Mouse (Mus musculus) erythroblast, embryonic 14.5 days (primary cell): ENCODE results near the gene Efna5. TPM values are rescaled to one million over a fixed set of nuclear protein-coding genes. Genes with fewer than 3 reads are reported as not detected.

Experiments used
- H3K27me3 ChIP-seq: 2 replicates; pipeline ENCODE4 v1.6.1; 2012; ENCODE audit warnings: inconsistent platforms; ENCODE audit not compliant: control insufficient read depth
- H3K36me3 ChIP-seq: 2 replicates; pipeline ENCODE4 v1.6.1; 2012; ENCODE audit warnings: mild to moderate bottlenecking, inconsistent platforms; ENCODE audit not compliant: control insufficient read depth
- H3K4me1 ChIP-seq: 2 replicates; pipeline ENCODE4 v1.6.1; 2012; ENCODE audit warnings: inconsistent platforms; ENCODE audit not compliant: control insufficient read depth
- H3K4me3 ChIP-seq: replicated peaks from 2 replicates; pipeline ENCODE3; 2012; ENCODE audit warnings: moderate library complexity, mild to moderate bottlenecking, inconsistent platforms
- H3K9me3 ChIP-seq: 2 replicates; pipeline ENCODE4 v1.6.1; 2012; ENCODE audit warnings: low read length, inconsistent platforms, mixed read lengths; ENCODE audit not compliant: control insufficient read depth
- GATA1 ChIP-seq: IDR thresholded peaks from 2 replicates; pipeline ENCODE4 v1.6.1; 2012; ENCODE audit warnings: low read length, inconsistent platforms, mixed read lengths
- TAL1 ChIP-seq: IDR thresholded peaks from 3 replicates; pipeline ENCODE4 v1.6.1; 2012; ENCODE audit warnings: low read length, inconsistent platforms, mixed read lengths
- polyA plus RNA-seq: library from polyadenylated mRNA; stranded (reverse); fragments of >175 nt; gene quantifications from 2 replicates; pipeline ENCODE4 v1.2.3, GENCODE M21; 2012

Efna5 gene
- polyA plus RNA-seq, 1 experiment: not detected

DNA sequence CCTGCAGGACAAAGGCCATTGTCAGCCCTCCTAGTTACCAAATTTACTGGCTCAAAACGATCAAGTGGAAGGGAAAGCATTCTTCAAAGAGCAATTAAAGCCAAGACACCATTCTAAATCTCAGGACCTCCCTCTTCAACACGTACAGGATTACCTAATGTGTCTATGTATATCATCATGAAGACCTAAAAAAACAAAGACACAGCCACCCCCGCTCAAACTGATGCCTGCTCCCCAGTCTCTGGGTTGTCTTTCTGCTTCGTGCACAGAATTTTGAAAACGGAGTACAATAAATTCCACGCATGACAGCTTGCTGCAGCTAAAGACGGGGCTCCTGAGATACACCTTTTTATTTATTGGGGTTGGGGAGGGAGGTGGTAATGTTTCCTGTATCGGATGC is 133.7 kb downstream of the Efna5 start:
- TF ChIP-seq GATA1 (no peak), TAL1 (no peak)
- Histone ChIP-seq H3K36me3 (no peaks in the 10 kb centered on the region), H3K27me3 (no peaks in the 10 kb centered on the region; the same call in 1 of the 2 replicates), H3K4me1 (peaks cover 42% of the 10 kb centered on the region), H3K4me3 (no peak overlapping the region), H3K9me3 (no peaks in the 10 kb centered on the region)

DNA sequence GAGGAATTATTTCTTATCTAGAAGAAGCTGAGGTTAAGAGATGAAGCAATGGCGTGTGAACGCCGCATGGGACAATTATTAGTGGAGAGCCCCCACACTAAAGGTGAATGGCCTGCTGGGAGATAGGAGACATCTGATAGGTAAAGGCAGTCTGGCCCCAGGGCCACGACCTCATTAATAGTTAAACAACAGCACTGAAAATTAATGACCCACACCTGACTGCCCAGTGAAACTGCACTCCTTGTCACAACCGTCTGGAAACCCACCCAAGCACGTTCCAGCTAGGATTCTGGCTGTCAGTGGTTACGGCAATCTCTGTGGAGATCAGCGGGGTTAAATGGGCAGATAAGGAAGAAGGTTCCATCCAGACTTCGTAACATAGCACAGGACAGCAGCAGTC is 134.3 kb downstream of the Efna5 start:
- Histone ChIP-seq H3K9me3 (no peaks in the 10 kb centered on the region), H3K4me1 (peaks cover 37% of the 10 kb centered on the region), H3K27me3 (no peaks in the 10 kb centered on the region; the same call in 1 of the 2 replicates), H3K4me3 (no peak overlapping the region), H3K36me3 (no peaks in the 10 kb centered on the region)
- TF ChIP-seq GATA1 (no peak), TAL1 (no peak)

DNA sequence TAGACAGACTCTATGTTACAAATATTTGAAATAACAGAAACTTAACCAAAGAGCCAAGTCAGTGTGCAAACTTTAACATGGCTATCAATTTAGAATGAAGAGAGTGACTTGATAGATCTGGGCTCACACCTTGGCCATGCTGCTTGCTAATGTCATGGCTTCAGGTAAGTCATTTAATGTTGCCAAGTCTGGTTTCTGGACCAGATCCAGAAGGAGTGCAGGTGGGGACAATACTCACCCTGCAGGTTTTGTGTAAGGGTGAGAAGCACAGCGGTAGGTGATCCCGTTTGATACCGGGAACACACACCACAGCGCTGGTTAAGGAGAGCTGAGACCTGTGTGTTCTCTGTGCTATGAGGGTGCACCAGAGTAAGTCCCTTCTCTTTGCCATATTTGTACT is 135.8 kb downstream of the Efna5 start:
- H3K36me3 ChIP-seq: no peaks in the 10 kb centered on the region
- H3K4me3 ChIP-seq: no peak overlapping the region
- no peaks in the 10 kb centered on the region; the same call in 1 of the 2 replicates for H3K27me3 ChIP-seq
- H3K4me1 ChIP-seq: peaks cover 24% of the 10 kb centered on the region
- no peaks in the 10 kb centered on the region for H3K9me3 ChIP-seq
- TF ChIP-seq GATA1 (no peak), TAL1 (no peak)

DNA sequence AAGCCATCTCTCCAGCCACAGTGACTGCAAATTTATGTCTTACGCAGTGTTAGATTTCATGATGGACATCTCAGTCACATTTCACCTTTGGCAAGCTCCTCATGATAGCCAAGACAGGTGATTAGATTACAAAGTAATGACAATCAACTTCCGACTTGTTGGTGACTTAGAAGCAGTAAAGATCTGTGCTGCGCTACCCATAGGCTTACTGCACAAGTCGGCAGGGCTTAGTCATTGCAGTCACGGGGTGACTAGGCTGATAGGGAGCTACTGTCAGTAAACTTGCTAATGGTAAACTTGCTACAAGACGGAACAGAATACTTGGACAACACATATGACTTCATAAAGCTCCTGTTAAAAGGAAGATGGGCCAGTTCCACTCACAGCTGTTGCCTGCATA is 136.9 kb downstream of the Efna5 start:
- H3K4me3 ChIP-seq: no peak overlapping the region
- no peaks in the 10 kb centered on the region for H3K9me3 ChIP-seq
- H3K4me1 ChIP-seq: peaks cover 15% of the 10 kb centered on the region
- no peaks in the 10 kb centered on the region for H3K36me3 ChIP-seq
- no peaks in the 10 kb centered on the region; the same call in 1 of the 2 replicates for H3K27me3 ChIP-seq
- TF ChIP-seq TAL1 (no peak), GATA1 (no peak)

DNA sequence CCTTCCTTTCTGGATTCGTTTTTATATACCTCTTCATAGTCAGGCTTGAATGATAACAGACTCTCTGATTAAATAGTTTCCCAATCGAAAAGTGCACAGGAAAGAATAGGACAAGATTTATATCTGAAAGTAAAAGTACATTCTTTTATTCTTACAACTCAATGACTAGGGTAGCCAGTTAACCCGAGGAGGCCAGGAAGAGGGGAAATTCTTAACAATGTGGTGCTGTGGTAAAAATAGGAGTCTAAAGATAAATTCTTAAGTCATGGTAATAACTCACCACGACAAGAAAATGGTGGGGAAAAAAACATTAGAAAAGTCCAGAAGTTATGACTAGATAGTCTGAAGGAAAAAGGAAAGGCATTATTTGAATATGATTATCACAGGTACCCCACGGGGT is 139.4 kb downstream of the Efna5 start:
- Histone ChIP-seq H3K4me3 (no peak overlapping the region), H3K4me1 (peaks cover 2% of the 10 kb centered on the region; the same call in 1 of the 2 replicates), H3K36me3 (no peaks in the 10 kb centered on the region), H3K27me3 (no peaks in the 10 kb centered on the region; the same call in 1 of the 2 replicates), H3K9me3 (no peaks in the 10 kb centered on the region)
- TF ChIP-seq TAL1: no peak
- no peak for TF ChIP-seq GATA1

DNA sequence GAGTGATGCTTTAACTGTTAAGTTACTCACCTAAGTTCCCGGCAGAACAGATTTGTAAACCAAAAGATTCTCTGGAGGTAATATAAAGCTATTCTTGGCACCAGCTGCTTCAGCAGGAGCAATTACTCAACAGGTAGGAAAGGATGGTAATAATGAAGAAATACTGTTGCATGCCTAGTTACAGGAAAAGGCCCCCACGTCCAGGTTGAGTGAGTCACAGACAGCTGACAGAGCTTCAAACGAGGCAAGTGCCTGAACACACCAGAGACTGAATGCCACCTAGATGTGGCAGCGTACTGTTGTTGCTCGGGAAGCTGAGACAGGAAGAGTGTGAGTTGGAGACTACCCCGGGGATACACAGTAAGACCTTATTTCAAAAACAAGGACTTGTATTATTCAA is 140.1 kb downstream of the Efna5 start:
- no peaks in the 10 kb centered on the region for H3K36me3 ChIP-seq
- H3K4me1 ChIP-seq: peaks cover 2% of the 10 kb centered on the region; the same call in 1 of the 2 replicates
- no peaks in the 10 kb centered on the region for H3K27me3 ChIP-seq
- H3K9me3 ChIP-seq: no peaks in the 10 kb centered on the region
- TF ChIP-seq GATA1: no peak
- no peak for TF ChIP-seq TAL1
- H3K4me3 ChIP-seq: no peak overlapping the region

DNA sequence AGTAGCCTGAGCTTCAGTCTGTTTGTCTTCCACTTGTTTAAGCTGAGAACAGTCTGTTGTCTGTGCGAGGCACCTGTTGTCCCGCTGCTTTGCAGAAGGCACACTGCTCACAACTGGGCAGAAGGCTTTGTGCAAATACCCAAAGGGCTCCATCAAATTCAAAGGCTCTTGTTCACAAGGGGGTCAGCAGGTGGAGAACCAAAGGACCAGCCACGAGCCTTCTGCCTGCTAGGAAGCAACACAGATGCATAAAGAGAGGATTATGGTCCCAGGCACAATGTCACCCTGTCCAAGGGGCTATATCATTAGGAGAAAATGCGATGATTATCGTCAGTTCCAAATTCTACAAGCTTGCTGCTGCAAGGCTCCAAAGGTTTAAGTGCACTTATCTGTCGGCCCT is 141.1 kb downstream of the Efna5 start:
- TF ChIP-seq GATA1 (no peak), TAL1 (no peak)
- Histone ChIP-seq H3K27me3 (no peaks in the 10 kb centered on the region), H3K4me3 (no peak overlapping the region), H3K9me3 (no peaks in the 10 kb centered on the region), H3K4me1 (peaks cover 2% of the 10 kb centered on the region; the same call in 1 of the 2 replicates), H3K36me3 (no peaks in the 10 kb centered on the region)

DNA sequence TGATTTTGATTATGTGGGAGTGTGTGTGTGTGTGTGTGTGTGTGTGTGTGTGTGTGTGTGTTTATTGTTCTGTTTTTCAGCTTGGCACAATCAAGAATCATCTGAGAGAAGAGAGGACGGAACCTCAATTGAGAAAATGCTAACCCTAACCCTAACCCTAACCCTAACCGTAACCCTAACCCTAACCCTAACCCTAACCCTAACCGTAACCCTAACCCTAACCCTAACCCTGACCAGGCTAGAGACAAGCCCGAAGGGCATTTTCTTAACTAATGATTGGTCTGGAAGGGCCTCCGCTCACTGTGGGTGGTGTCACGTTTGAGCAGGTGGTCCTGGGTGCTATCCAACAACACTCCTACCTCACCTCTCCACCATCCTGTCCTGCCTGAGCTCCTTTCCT is 143.7 kb downstream of the Efna5 start:
- no peaks in the 10 kb centered on the region for H3K36me3 ChIP-seq
- no peaks in the 10 kb centered on the region for H3K4me1 ChIP-seq
- TF ChIP-seq GATA1 (no peak), TAL1 (no peak)
- no peaks in the 10 kb centered on the region for H3K27me3 ChIP-seq
- no peak overlapping the region for H3K4me3 ChIP-seq
- no peaks in the 10 kb centered on the region for H3K9me3 ChIP-seq

DNA sequence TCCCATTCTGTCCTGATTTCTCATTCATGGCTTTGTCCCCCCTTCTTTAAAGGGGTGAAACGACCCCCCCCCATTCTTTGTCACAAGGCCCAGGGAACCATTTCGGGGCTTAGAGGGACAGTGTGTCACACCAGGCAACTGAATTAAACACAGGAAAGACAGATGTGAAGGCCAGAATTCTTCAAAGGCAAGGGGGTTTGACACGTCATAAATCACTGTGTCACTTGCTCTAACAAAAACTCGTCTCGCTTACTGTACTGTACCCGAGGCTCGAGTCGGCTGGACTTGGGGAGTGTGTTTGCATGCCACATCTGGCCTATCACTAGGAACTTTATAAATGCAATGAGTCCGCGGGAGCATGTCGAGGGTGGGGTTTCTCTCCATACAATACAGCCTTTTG is 145.2 kb downstream of the Efna5 start:
- Histone ChIP-seq H3K27me3 (no peaks in the 10 kb centered on the region), H3K36me3 (no peaks in the 10 kb centered on the region), H3K4me3 (no peak overlapping the region), H3K4me1 (no peaks in the 10 kb centered on the region), H3K9me3 (no peaks in the 10 kb centered on the region)
- TF ChIP-seq GATA1: no peak
- no peak for TF ChIP-seq TAL1

DNA sequence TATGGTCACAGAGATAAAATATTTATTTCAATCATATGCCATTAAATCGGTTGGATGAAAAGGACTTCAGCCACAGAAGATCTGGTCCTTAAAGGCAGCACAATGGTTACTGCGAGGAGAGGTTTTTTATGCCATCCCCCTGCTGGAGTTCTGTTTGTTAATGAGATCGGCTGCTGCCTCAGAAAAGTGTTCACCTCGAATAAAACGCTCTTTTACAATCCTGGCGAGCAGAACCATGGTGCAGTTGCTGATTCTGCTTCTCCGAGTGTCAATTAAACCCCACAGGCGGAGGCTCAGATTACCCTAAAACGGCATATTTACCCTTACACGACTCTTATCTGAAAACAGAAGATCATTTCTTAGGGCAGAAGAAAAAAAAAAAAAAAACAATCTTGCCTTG is 146.2 kb downstream of the Efna5 start:
- no peaks in the 10 kb centered on the region for H3K27me3 ChIP-seq
- no peak overlapping the region for H3K4me3 ChIP-seq
- no peaks in the 10 kb centered on the region for H3K36me3 ChIP-seq
- no peak for TF ChIP-seq GATA1
- TF ChIP-seq TAL1: no peak
- no peaks in the 10 kb centered on the region for H3K4me1 ChIP-seq
- H3K9me3 ChIP-seq: no peaks in the 10 kb centered on the region
